17 mouse cellular contexts compared by ENCODE assay signal in genomic region chr3:55742654-55743053, GRCm38 (mm10). TPM values are rescaled to one million over a fixed set of nuclear protein-coding genes. Genes with fewer than 3 reads are reported as not detected.
DNase-seq lines count a peak whose midpoint lies in the region; ATAC-seq and TF ChIP-seq lines count a peak whose summit lies in the region.
"Had no signal": no experiment of that assay in that cellular context is flagged by ENCODE, and none has a peak within 500 bp of the region (broad histone marks: within the 10 kb centered on the region; RNA-seq: fewer than 3 reads in every experiment).

No protein-coding gene starts in this region.

- peak; percentile 55; the same call in 1 of the 2 replicates for ATAC-seq in heart, postnatal 0 days (ENCODE audit: insufficient read depth, low read depth)
- 0 out of 2 replicates have a peak, but pooled peaks have one; percentile 15 for ATAC-seq in forebrain, postnatal 0 days
- peak; percentile 52 for ATAC-seq in hindbrain, postnatal 0 days
- ATAC-seq in neural tube, embryonic 14.5 days (ENCODE audit: low read depth) = no peak
- ATAC-seq: inflammation-experienced regulatory T-cells, adult 6 months had no signal

- H3K4me2 ChIP-seq in heart, postnatal 0 days (ENCODE audit: low read depth, low read length) = no peak overlapping the region
- no peak overlapping the region for H3K4me2 ChIP-seq in forebrain, postnatal 0 days (ENCODE audit: low read depth)
- H3K4me2 ChIP-seq in hindbrain, postnatal 0 days (ENCODE audit: low read depth, low read length) = no peak overlapping the region
- H3K4me2 ChIP-seq in neural tube, embryonic 14.5 days (ENCODE audit: low read depth, low read length) = no peak overlapping the region
- H3K4me2 ChIP-seq: heart, embryonic 13.5 days; kidney, embryonic 15.5 days had no signal

- no peak overlapping the region for H3K27ac ChIP-seq in heart, postnatal 0 days (ENCODE audit: low read depth)
- peak overlapping the region; percentile 50; the same call in 1 of the 2 replicates for H3K27ac ChIP-seq in forebrain, postnatal 0 days (ENCODE audit: low read depth, low read length)
- peak overlapping the region; percentile 82 for H3K27ac ChIP-seq in hindbrain, postnatal 0 days
- peak overlapping the region; percentile 62 for H3K27ac ChIP-seq in neural tube, embryonic 14.5 days (ENCODE audit: low read depth, low read length)
- no peak overlapping the region for H3K27ac ChIP-seq in kidney, adult 2 months (ENCODE audit: insufficient read depth, low read depth, low read length)
- H3K27ac ChIP-seq: heart, embryonic 13.5 days; kidney, embryonic 15.5 days had no signal

- no peak for TF ChIP-seq CTCF in heart, postnatal 0 days (IDR thresholded peaks at IDR 0.05; ENCODE audit: low read depth)
- TF ChIP-seq CTCF in forebrain, postnatal 0 days (IDR thresholded peaks at IDR 0.05; ENCODE audit: low read depth) = no peak
- no peak for TF ChIP-seq CTCF in hindbrain, postnatal 0 days (IDR thresholded peaks at IDR 0.05; ENCODE audit: low read depth)
- TF ChIP-seq CTCF in kidney, adult 2 months (conservative IDR thresholded peaks at IDR 0.05; ENCODE audit: insufficient read depth, insufficient read length, low read depth, low read length) = no peak

- no peak overlapping the region for H3K9ac ChIP-seq in heart, postnatal 0 days (replicated peaks; ENCODE audit: low read depth, low read length)
- no peak overlapping the region for H3K9ac ChIP-seq in forebrain, postnatal 0 days
- no peak overlapping the region for H3K9ac ChIP-seq in hindbrain, postnatal 0 days (replicated peaks; ENCODE audit: low read length)
- H3K9ac ChIP-seq in neural tube, embryonic 14.5 days (replicated peaks; ENCODE audit: low read depth, low read length) = no peak overlapping the region
- H3K9ac ChIP-seq: heart, embryonic 13.5 days; kidney, embryonic 15.5 days had no signal

- H3K4me3 ChIP-seq in heart, postnatal 0 days (ENCODE audit: low read depth, low read length) = no peak overlapping the region
- no peak overlapping the region for H3K4me3 ChIP-seq in forebrain, postnatal 0 days (ENCODE audit: low read depth, low read length)
- no peak overlapping the region for H3K4me3 ChIP-seq in hindbrain, postnatal 0 days (ENCODE audit: low read length)
- H3K4me3 ChIP-seq in neural tube, embryonic 14.5 days (ENCODE audit: low read depth, low read length) = no peak overlapping the region
- H3K4me3 ChIP-seq in kidney, adult 2 months (ENCODE audit: insufficient read depth, low read depth, low read length) = no peak overlapping the region
- H3K4me3 ChIP-seq: heart, embryonic 13.5 days; kidney, embryonic 15.5 days had no signal

- H3K27me3 ChIP-seq in heart, postnatal 0 days (ENCODE audit: control insufficient read depth, insufficient read depth, low read length) = no peaks in the 10 kb centered on the region
- H3K27me3 ChIP-seq in forebrain, postnatal 0 days (ENCODE audit: insufficient read depth, low read length) = no peaks in the 10 kb centered on the region
- no peaks in the 10 kb centered on the region for H3K27me3 ChIP-seq in hindbrain, postnatal 0 days (ENCODE audit: insufficient read depth, low read length)
- no peaks in the 10 kb centered on the region for H3K27me3 ChIP-seq in neural tube, embryonic 14.5 days (ENCODE audit: control insufficient read depth, insufficient read depth, low read length)
- no peaks in the 10 kb centered on the region; the same call in 1 of the 2 replicates for H3K27me3 ChIP-seq in kidney, adult 2 months (replicated peaks; ENCODE audit: control insufficient read depth, insufficient read depth, low read length)
- H3K27me3 ChIP-seq: heart, embryonic 13.5 days; kidney, embryonic 15.5 days had no signal

- H3K36me3 ChIP-seq in heart, postnatal 0 days (replicated peaks; ENCODE audit: control insufficient read depth, insufficient read depth, low read length) = no peaks in the 10 kb centered on the region
- no peaks in the 10 kb centered on the region for H3K36me3 ChIP-seq in forebrain, postnatal 0 days (ENCODE audit: insufficient read depth)
- no peaks in the 10 kb centered on the region for H3K36me3 ChIP-seq in hindbrain, postnatal 0 days (ENCODE audit: insufficient read depth, low read length)
- H3K36me3 ChIP-seq in neural tube, embryonic 14.5 days (ENCODE audit: control insufficient read depth, insufficient read depth, low read length) = no peaks in the 10 kb centered on the region
- no peaks in the 10 kb centered on the region for H3K36me3 ChIP-seq in kidney, adult 2 months (ENCODE audit: control insufficient read depth, insufficient read depth, low read length)
- H3K36me3 ChIP-seq: heart, embryonic 13.5 days; kidney, embryonic 15.5 days had no signal

- DNase-seq in heart, postnatal 0 days (ENCODE audit: low spot score) = no peak
- no peak for DNase-seq in heart, postnatal 36 days
- no peak for DNase-seq in forebrain, postnatal 0 days
- DNase-seq in hindbrain, postnatal 0 days (ENCODE audit: low spot score) = peak; percentile 51
- no peak for DNase-seq in kidney, adult 2 months
- DNase-seq in layer of hippocampus, adult 9-11 months = no peak
- DNase-seq in adrenal gland, postnatal 14 days = no peak
- DNase-seq: adrenal gland, adult 8-10 months; cerebellum, adult 9-11 months; lung, adult 2 months; right cerebral cortex, postnatal 4 days had no signal

- H3K9me3 ChIP-seq in heart, postnatal 0 days (replicated peaks; ENCODE audit: control insufficient read depth, low read length) = no peaks in the 10 kb centered on the region
- no peaks in the 10 kb centered on the region for H3K9me3 ChIP-seq in forebrain, postnatal 0 days (ENCODE audit: low read length)
- no peaks in the 10 kb centered on the region for H3K9me3 ChIP-seq in hindbrain, postnatal 0 days (ENCODE audit: low read length)
- H3K9me3 ChIP-seq in neural tube, embryonic 14.5 days (ENCODE audit: control insufficient read depth, low read length) = no peaks in the 10 kb centered on the region
- H3K9me3 ChIP-seq: heart, embryonic 13.5 days; kidney, embryonic 15.5 days had no signal

- WGBS in heart, postnatal 0 days = 50% methylated on average over 4 of the region's 4 CpGs
- WGBS in forebrain, postnatal 0 days = 56% methylated on average over 4 of the region's 4 CpGs
- WGBS in hindbrain, postnatal 0 days = 51% methylated on average over 4 of the region's 4 CpGs
- 76% methylated on average over 4 of the region's 4 CpGs for WGBS in neural tube, embryonic 14.5 days
- 91% methylated on average over 4 of the region's 4 CpGs for WGBS in kidney, adult 2 months

- TF ChIP-seq EP300 in heart, postnatal 0 days (IDR thresholded peaks at IDR 0.05; ENCODE audit: low read depth) = no peak

- intact Hi-C loops in heart, postnatal 36 days (cut with DNase I) = no loop called here

- TF ChIP-seq POLR2A in kidney, adult 2 months (IDR thresholded peaks at IDR 0.05; ENCODE audit: low read depth, low read length) = no peak

- H3K4me1 ChIP-seq in heart, postnatal 0 days (ENCODE audit: control insufficient read depth, insufficient read depth) = no peaks in the 10 kb centered on the region; the same call in 1 of the 2 replicates
- peaks cover 7% of the 10 kb centered on the region; the same call in 1 of the 2 replicates for H3K4me1 ChIP-seq in forebrain, postnatal 0 days (ENCODE audit: insufficient read depth)
- peaks cover 8% of the 10 kb centered on the region for H3K4me1 ChIP-seq in hindbrain, postnatal 0 days (ENCODE audit: insufficient read depth, low read length)
- peaks cover 15% of the 10 kb centered on the region for H3K4me1 ChIP-seq in neural tube, embryonic 14.5 days (ENCODE audit: control insufficient read depth, insufficient read depth, low read length)
- no peaks in the 10 kb centered on the region for H3K4me1 ChIP-seq in kidney, adult 2 months (ENCODE audit: control insufficient read depth, insufficient read depth, low read length)
- H3K4me1 ChIP-seq: kidney, embryonic 15.5 days had no signal

RNA-seq across cellular contexts. Expression of gene Mab21l1, which starts 39.7 kb away (rescaled TPM):
- total RNA-seq in heart, postnatal 0 days (2014; rRNA removed; ENCODE audit: low replicate concordance) = not detected in 2 replicates
- polyA plus RNA-seq in heart, postnatal 0 days (2015; fragmentation: Nextera tagmentation; extraction: Ambion mirVana) = 0.27 and 0.33 TPM in 2 replicates
- under 1 TPM in 1 of 2 experiments, not detected in 1; 0.11 TPM for total RNA-seq in heart, postnatal 36 days (2021)
- total RNA-seq in forebrain, postnatal 0 days (2014; rRNA removed) = 8.9 and 16.9 TPM in 2 replicates
- 10.0 and 13.5 TPM in 2 replicates for polyA plus RNA-seq in forebrain, postnatal 0 days (2015; fragmentation: Nextera tagmentation; extraction: Ambion mirVana)
- 132 and 137 TPM in 2 replicates for total RNA-seq in hindbrain, postnatal 0 days (2014; rRNA removed)
- 175 and 179 TPM in 2 replicates for polyA plus RNA-seq in hindbrain, postnatal 0 days (2015; fragmentation: Nextera tagmentation; extraction: Ambion mirVana)
- polyA plus RNA-seq in neural tube, embryonic 14.5 days (2014; fragmentation: Nextera tagmentation; extraction: Ambion mirVana) = 99.9 and 112 TPM in 2 replicates
- 0.05 and 0.08 TPM in 2 replicates for polyA plus RNA-seq in kidney, adult 2 months (2012; rRNA removed)
- 1.4 and 2.6 TPM in 2 replicates for total RNA-seq in adrenal gland, postnatal 14 days (2021)
- total RNA-seq: liver, adult 2 months; megakaryocyte progenitor cell, adult 5-6 weeks had no signal
- polyA plus RNA-seq: inflammation-experienced regulatory T-cells, adult 6 months; liver, adult 2 months had no signal

Comparison
In these comparisons a context has a peak if more than half of its experiments do, and no peak if none do; other contexts are left out.
1. H3K27ac ChIP-seq: peak in forebrain, postnatal 0 days (single experiment), hindbrain, postnatal 0 days (single experiment) and neural tube, embryonic 14.5 days (single experiment); none in heart, postnatal 0 days (single experiment) and kidney, adult 2 months (single experiment).